Mouse (Mus musculus) liver, embryonic 15.5 days (tissue): ENCODE measurements at regions not wholly inside any gene's neighbourhood (a gene's known extent, or its start where the extent isn't known, plus 50 kb on each side); places are given as distances from the start of the nearest gene placed in this dataset.

Experiments
- ATAC-seq: fragments of 200-750 bp; cut with Nextera tagmentation; 2 replicates; pipeline ENCODE4 v1.8.0; 2017; ENCODE audit warnings: moderate number of reproducible peaks, mild to moderate bottlenecking, moderate library complexity; ENCODE audit not compliant: insufficient read depth
- H3K27ac ChIP-seq: fragments of 300-500 bp; sonication (generic); replicated peaks from 2 replicates; pipeline ENCODE4 v1.5.1; 2015; ENCODE audit warnings: mild to moderate bottlenecking, inconsistent platforms
- H3K27me3 ChIP-seq: fragments of 300-500 bp; sonication (generic); 2 replicates; pipeline ENCODE4 v1.6.1; 2015; ENCODE audit warnings: mild to moderate bottlenecking, inconsistent platforms
- H3K36me3 ChIP-seq: fragments of 300-500 bp; sonication (generic); replicated peaks from 2 replicates; pipeline ENCODE4 v1.6.1; 2015; ENCODE audit warnings: moderate library complexity, mild to moderate bottlenecking, inconsistent platforms
- H3K4me1 ChIP-seq: fragments of 300-500 bp; sonication (generic); replicated peaks from 2 replicates; pipeline ENCODE4 v1.6.1; 2015; ENCODE audit warnings: inconsistent platforms
- H3K4me2 ChIP-seq: fragments of 300-500 bp; sonication (generic); 2 replicates; pipeline ENCODE4 v1.6.1; 2015; ENCODE audit warnings: moderate library complexity, mild to moderate bottlenecking, inconsistent platforms
- H3K4me3 ChIP-seq: fragments of 300-500 bp; sonication (generic); replicated peaks from 2 replicates; pipeline ENCODE4 v1.5.1; 2015; ENCODE audit warnings: mild to moderate bottlenecking, inconsistent platforms
- H3K9ac ChIP-seq: fragments of 300-500 bp; sonication (generic); 2 replicates; pipeline ENCODE4 v1.6.1; 2015; ENCODE audit warnings: moderate library complexity, mild to moderate bottlenecking, inconsistent platforms
- H3K9me3 ChIP-seq: fragments of 300-500 bp; sonication (generic); replicated peaks from 2 replicates; pipeline ENCODE4 v1.6.1; 2016; ENCODE audit warnings: inconsistent platforms
- WGBS: fragments of 180-500 bp; shearing (Covaris S2); methylation state at CpG from one replicate; pipeline ENCODE4 v1.1.7; 2015; ENCODE audit warnings: mixed read lengths; ENCODE audit not compliant: insufficient replicate concordance; 5-methylcytosine and 5-hydroxymethylcytosine counted together

GRCm38 (mm10) chr5:51840638-51841329 is 273.3 kb upstream of the Ppargc1a start:
- H3K9me3 ChIP-seq = no peaks in the 10 kb centered on the region
- H3K27ac ChIP-seq = peak overlapping the region; percentile 77
- H3K4me1 ChIP-seq = peaks cover 29% of the 10 kb centered on the region
- peak overlapping the region; percentile 49 for H3K4me2 ChIP-seq
- H3K9ac ChIP-seq = no peak overlapping the region
- no peak overlapping the region for H3K4me3 ChIP-seq
- no peaks in the 10 kb centered on the region for H3K27me3 ChIP-seq
- no peaks in the 10 kb centered on the region for H3K36me3 ChIP-seq
- ATAC-seq = peak; percentile 96
- 46% methylated on average over 11 of the region's 11 CpGs for WGBS

DNA sequence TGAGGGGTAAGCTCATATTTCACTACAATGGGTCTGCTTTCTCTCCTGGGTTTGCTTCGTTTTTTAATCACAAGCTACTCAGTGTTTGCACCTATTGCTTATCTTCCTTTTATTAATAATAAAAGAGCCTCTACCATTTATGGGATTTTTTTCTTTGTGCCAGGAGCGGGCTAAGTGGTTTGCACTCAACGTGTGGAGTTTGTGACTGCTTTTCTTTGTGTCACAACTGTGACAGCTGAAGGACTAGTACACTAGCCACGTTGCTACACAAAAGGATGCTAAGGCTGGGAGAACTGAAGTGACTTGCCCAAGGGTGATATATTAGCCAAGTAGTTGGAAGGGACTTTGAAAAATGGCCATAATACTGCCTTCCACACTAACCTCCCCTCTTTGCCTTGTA is 271.8 kb upstream of the Ppargc1a start:
- ATAC-seq = no peak
- no peaks in the 10 kb centered on the region for H3K9me3 ChIP-seq
- H3K4me3 ChIP-seq = no peak overlapping the region
- H3K4me1 ChIP-seq = peaks cover 29% of the 10 kb centered on the region
- WGBS = 62% methylated on average over 4 of the region's 4 CpGs
- H3K4me2 ChIP-seq = no peak overlapping the region
- no peaks in the 10 kb centered on the region for H3K27me3 ChIP-seq
- H3K9ac ChIP-seq = no peak overlapping the region
- no peak overlapping the region for H3K27ac ChIP-seq
- H3K36me3 ChIP-seq = no peaks in the 10 kb centered on the region

DNA sequence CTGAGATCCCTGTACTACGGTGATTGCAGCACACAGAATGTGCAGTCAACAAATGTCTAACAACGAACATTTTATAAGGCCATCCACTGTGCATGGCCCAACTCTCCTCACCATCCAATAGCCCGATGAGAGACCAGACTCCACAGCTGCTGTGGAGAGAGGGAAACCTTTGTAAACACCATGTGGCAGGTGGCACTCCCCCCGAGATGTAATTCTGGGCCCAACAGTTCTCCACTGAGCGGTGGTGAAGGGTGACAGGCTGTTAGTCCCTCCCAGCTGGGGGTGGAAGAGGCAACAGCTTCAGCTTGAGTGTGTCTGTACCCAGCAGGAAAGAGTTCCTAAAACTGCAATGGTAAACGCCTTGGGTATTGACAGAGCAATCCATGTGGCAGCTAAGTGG is 263.0 kb upstream of the Ppargc1a start:
- no peak overlapping the region for H3K4me2 ChIP-seq
- H3K9me3 ChIP-seq = no peaks in the 10 kb centered on the region
- no peak overlapping the region; the same call in 1 of the 2 replicates for H3K27ac ChIP-seq
- H3K36me3 ChIP-seq = no peaks in the 10 kb centered on the region
- H3K4me3 ChIP-seq = no peak overlapping the region
- no peaks in the 10 kb centered on the region for H3K27me3 ChIP-seq
- 64% methylated on average over 6 of the region's 6 CpGs for WGBS
- ATAC-seq = no peak
- peaks cover 40% of the 10 kb centered on the region for H3K4me1 ChIP-seq
- H3K9ac ChIP-seq = no peak overlapping the region

DNA sequence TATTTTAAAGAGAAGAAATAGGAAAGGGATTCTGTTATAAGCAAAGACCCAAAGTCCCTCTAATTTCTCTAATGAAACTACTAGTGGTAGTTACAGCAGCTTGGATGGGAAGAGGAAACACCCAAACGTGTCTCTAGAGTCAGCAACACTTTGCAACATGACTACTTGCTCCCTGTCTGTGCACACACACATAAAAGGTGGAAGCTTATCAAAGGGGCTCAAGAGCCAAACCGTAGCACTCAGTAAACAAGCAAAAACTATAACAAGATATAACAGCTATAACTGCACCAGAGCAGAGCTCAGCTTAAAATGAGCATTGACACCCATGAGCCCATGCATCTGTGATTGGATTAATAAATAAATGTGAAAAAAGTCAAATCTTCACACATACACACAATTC is 262.5 kb upstream of the Ppargc1a start:
- Histone ChIP-seq H3K4me1 (peaks cover 45% of the 10 kb centered on the region), H3K4me2 (no peak overlapping the region), H3K4me3 (no peak overlapping the region), H3K27ac (peak overlapping the region; percentile 76; the same call in 1 of the 2 replicates), H3K36me3 (no peaks in the 10 kb centered on the region), H3K9me3 (no peaks in the 10 kb centered on the region), H3K27me3 (no peaks in the 10 kb centered on the region), H3K9ac (no peak overlapping the region)
- 21% methylated on average over 2 of the region's 2 CpGs for WGBS
- no peak for ATAC-seq

GRCm38 (mm10) chr5:51829606-51830005 is 262.1 kb upstream of the Ppargc1a start:
- no peaks in the 10 kb centered on the region for H3K9me3 ChIP-seq
- H3K27ac ChIP-seq = peak overlapping the region; percentile 76
- 63% methylated on average over 3 of the region's 3 CpGs for WGBS
- no peak overlapping the region for H3K4me2 ChIP-seq
- H3K9ac ChIP-seq = no peak overlapping the region
- H3K4me3 ChIP-seq = no peak overlapping the region
- H3K4me1 ChIP-seq = peaks cover 49% of the 10 kb centered on the region
- no peak for ATAC-seq
- H3K27me3 ChIP-seq = no peaks in the 10 kb centered on the region
- no peaks in the 10 kb centered on the region for H3K36me3 ChIP-seq

DNA sequence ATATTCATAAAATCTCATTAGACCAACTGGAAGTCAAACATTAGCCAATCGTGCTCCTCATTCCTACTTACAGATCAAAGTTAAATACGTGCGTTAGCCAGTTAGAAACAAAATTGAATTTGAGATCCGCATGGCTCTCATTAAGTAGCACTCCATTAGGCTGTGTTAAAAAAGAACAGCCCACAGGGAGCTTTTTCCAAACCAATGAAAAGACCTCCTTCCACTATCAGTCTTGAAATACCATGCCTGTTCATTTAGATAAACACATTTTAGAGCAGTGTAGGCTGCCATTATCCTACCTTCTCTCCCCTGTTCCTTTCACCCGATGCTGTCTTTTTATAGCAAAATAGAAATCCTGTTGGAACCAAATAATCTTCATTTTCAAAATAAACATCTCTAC is 261.5 kb upstream of the Ppargc1a start:
- H3K27me3 ChIP-seq = no peaks in the 10 kb centered on the region
- WGBS = 48% methylated on average over 5 of the region's 5 CpGs
- H3K9ac ChIP-seq = no peak overlapping the region
- H3K9me3 ChIP-seq = no peaks in the 10 kb centered on the region
- no peak overlapping the region for H3K4me3 ChIP-seq
- no peaks in the 10 kb centered on the region for H3K36me3 ChIP-seq
- peak overlapping the region; percentile 76 for H3K27ac ChIP-seq
- H3K4me1 ChIP-seq = peaks cover 53% of the 10 kb centered on the region
- H3K4me2 ChIP-seq = peak overlapping the region; percentile 13; the same call in 1 of the 2 replicates
- ATAC-seq = peak; percentile 87

DNA sequence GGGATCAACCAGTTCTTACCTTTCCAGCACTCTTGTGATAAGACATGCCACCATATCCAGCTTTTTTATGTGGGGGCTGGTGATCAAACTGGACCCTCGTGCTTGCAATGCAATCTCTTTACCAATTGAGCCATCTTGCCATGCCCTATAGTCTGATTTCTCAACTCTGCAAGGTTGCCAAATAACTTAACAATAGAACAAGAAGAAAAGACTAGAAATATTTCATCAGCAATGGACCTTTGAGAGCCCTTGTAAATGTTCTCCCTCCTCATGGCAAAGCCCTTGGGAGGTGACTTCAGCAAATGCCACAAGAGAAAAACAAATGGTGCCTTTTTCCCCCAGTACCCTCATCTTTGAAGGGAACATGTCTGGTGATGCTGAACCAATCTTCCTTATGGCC is 258.7 kb upstream of the Ppargc1a start:
- no peak for ATAC-seq
- WGBS = 45% methylated on average over 1 of the region's 1 CpGs
- H3K4me1 ChIP-seq = peaks cover 48% of the 10 kb centered on the region
- H3K36me3 ChIP-seq = no peaks in the 10 kb centered on the region
- H3K4me3 ChIP-seq = no peak overlapping the region
- H3K9ac ChIP-seq = no peak overlapping the region
- H3K27me3 ChIP-seq = no peaks in the 10 kb centered on the region
- no peaks in the 10 kb centered on the region for H3K9me3 ChIP-seq
- no peak overlapping the region for H3K4me2 ChIP-seq
- H3K27ac ChIP-seq = no peak overlapping the region

DNA sequence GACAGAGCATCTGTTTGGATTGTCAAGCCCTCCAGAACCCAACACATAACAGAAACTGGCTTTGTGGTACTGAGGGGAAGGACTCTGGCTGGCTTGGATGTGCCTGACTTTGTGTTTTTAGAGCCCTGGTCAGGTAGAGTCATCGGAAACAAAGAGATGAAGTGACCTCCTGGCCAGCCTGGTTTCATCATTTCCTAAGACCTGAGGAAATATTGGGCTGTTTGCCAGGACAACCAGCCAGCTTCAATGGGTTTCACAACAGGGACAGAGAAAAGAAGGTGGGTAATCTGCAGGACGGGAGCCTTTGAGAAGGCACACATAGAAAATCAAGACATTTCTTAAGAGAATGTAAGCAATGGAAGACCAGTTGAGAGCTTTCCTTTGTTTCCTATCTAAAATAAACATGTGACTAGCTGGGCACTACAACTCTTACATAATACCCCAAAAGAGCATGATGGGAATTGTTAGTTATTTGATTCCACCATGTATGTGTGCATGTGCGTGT is 258.1 kb upstream of the Ppargc1a start:
- Histone ChIP-seq H3K9me3 (no peaks in the 10 kb centered on the region), H3K9ac (no peak overlapping the region), H3K36me3 (no peaks in the 10 kb centered on the region), H3K27ac (peak overlapping the region; percentile 51), H3K4me1 (peaks cover 44% of the 10 kb centered on the region), H3K27me3 (no peaks in the 10 kb centered on the region), H3K4me3 (no peak overlapping the region), H3K4me2 (0 out of 2 replicates have a peak overlapping the region, but pooled peaks have one; percentile 40)
- 0 out of 2 replicates have a peak, but pooled peaks have one; percentile 26 for ATAC-seq
- WGBS = 76% methylated on average over 3 of the region's 3 CpGs

DNA sequence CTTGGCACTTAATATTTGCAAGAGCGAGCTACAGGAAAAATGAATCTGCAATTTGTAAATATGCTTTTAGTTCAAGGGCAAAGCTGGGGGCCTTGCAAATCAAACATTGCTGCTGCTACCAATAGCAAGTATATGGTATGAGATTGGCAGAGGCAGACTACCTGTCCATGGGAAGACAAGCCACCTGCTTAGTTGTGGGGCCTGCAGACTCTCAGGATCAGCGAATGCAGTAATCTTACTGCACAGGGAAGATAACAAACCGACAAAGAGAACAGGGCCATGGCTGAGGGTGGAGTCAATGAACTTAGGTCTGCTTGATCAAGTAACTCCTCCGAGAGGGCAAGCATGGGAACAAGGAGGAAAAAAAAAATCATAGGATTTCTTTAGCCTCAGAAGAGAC is 257.2 kb upstream of the Ppargc1a start:
- no peaks in the 10 kb centered on the region for H3K9me3 ChIP-seq
- peak; percentile 76 for ATAC-seq
- no peaks in the 10 kb centered on the region for H3K27me3 ChIP-seq
- peak overlapping the region; percentile 51 for H3K27ac ChIP-seq
- H3K4me1 ChIP-seq = peaks cover 35% of the 10 kb centered on the region
- no peaks in the 10 kb centered on the region for H3K36me3 ChIP-seq
- H3K4me3 ChIP-seq = no peak overlapping the region
- no peak overlapping the region for H3K9ac ChIP-seq
- WGBS = 35% methylated on average over 4 of the region's 4 CpGs
- H3K4me2 ChIP-seq = peak overlapping the region; percentile 40

DNA sequence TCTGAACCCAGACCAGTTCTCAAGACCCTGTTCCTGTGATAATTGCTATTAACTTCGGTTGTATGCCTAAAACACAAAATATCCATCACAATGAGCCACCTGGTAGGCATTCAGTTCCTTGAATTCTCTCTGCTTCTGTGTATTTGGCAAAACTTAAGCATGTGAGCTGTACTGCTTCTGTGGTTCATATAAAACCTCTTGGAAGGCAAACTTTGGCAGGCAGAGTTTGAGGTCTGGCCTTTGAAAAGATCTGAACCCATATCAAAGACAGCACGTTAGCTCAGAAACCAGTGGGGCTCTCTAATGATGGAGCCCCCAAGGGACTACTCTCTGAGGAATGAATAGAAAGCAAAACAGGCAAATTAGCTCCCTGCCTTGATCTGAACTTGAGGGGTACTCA is 256.1 kb upstream of the Ppargc1a start:
- Histone ChIP-seq H3K4me3 (no peak overlapping the region), H3K27ac (no peak overlapping the region), H3K9me3 (no peaks in the 10 kb centered on the region), H3K9ac (no peak overlapping the region), H3K36me3 (no peaks in the 10 kb centered on the region), H3K4me2 (no peak overlapping the region), H3K27me3 (no peaks in the 10 kb centered on the region), H3K4me1 (peaks cover 26% of the 10 kb centered on the region)
- WGBS = 65% methylated on average over 2 of the region's 2 CpGs
- ATAC-seq = no peak

GRCm38 (mm10) chr5:51816258-51816657 is 248.7 kb upstream of the Ppargc1a start:
- H3K27me3 ChIP-seq = no peaks in the 10 kb centered on the region
- no peak overlapping the region for H3K4me2 ChIP-seq
- ATAC-seq = no peak
- no peaks in the 10 kb centered on the region for H3K9me3 ChIP-seq
- H3K9ac ChIP-seq = no peak overlapping the region
- H3K4me3 ChIP-seq = no peak overlapping the region
- H3K27ac ChIP-seq = no peak overlapping the region
- H3K4me1 ChIP-seq = no peaks in the 10 kb centered on the region
- WGBS = 66% methylated on average over 2 of the region's 2 CpGs
- no peaks in the 10 kb centered on the region for H3K36me3 ChIP-seq

DNA sequence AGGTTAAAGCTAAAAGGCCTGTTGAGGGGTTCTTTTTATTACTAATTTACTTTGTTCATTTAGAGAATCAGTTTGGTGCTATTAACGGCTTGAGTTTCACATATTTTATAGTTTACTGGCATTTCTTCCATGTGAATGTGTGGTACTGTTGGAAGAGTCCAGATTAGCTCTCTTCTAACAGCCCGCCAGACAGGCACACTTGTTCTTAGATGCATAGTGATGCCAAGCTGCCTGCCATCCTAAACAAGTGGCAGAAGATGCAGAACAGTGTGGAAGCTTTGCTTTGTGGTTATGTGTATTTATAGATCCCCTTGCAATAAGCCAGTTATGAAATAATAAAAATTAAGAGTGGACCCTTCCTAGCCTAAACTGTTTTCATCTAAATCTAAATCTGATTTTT is 244.2 kb upstream of the Ppargc1a start:
- no peaks in the 10 kb centered on the region for H3K4me1 ChIP-seq
- H3K4me3 ChIP-seq = no peak overlapping the region
- no peak overlapping the region for H3K9ac ChIP-seq
- H3K9me3 ChIP-seq = no peaks in the 10 kb centered on the region
- no peaks in the 10 kb centered on the region for H3K36me3 ChIP-seq
- WGBS = 65% methylated on average over 2 of the region's 2 CpGs
- ATAC-seq = no peak
- H3K4me2 ChIP-seq = no peak overlapping the region
- no peaks in the 10 kb centered on the region for H3K27me3 ChIP-seq
- no peak overlapping the region for H3K27ac ChIP-seq
